Mouse (Mus musculus) liver, embryonic 15.5 days (tissue): ENCODE measurements around the gene Pcbd1. TPM values are rescaled to one million over a fixed set of nuclear protein-coding genes. Genes with fewer than 3 reads are reported as not detected.

Experiments used
- microRNA-seq: library from miRNA; unstranded; fragments of <30 nt; microRNA quantifications from one replicate; pipeline ENCODE4, GENCODE M21; 2016
- polyA plus RNA-seq: library from polyadenylated mRNA; unstranded; fragments of >200 nt; fragmentation: Nextera tagmentation; extraction: Ambion mirVana; gene quantifications from 2 replicates; pipeline ENCODE4 v1.2.1, GENCODE M21; 2015

Pcbd1 gene
- polyA plus RNA-seq, 1 experiment from 2014 or later: 177 TPM

Small RNA genes within 50 kb of the gene (microRNA-seq; reads per million reads assigned to microRNA genes)
- not detected for gene Gm44308

Other genes starting within 250 kb of the Pcbd1 start
- 17.8 and 19.3 TPM in 2 replicates for gene Sgpl1, start 58.4 kb downstream of the Pcbd1 start, polyA plus RNA-seq
- not detected in 2 replicates for gene Tbata, start 82.6 kb downstream of the Pcbd1 start, polyA plus RNA-seq
- gene Adamts14, start 184.1 kb downstream of the Pcbd1 start, polyA plus RNA-seq: 0.29 and 0.32 TPM in 2 replicates
- 0.05 TPM in 1 of 2 replicates, not detected in the other for gene Prf1, start 208.5 kb downstream of the Pcbd1 start, polyA plus RNA-seq